Mouse (Mus musculus): ENCODE results near the gene Dctn2. TPM values are rescaled to one million over a fixed set of nuclear protein-coding genes. Genes with fewer than 3 reads are reported as not detected.
"Not testable (repeated sequence)": the region's sequence is repeated elsewhere in the genome, so short reads cannot be mapped to it uniquely, and the experiment has no call there.

Dctn2 gene
- polyA plus RNA-seq, 1 experiment from 2014 or later, result 177 TPM

DNA sequence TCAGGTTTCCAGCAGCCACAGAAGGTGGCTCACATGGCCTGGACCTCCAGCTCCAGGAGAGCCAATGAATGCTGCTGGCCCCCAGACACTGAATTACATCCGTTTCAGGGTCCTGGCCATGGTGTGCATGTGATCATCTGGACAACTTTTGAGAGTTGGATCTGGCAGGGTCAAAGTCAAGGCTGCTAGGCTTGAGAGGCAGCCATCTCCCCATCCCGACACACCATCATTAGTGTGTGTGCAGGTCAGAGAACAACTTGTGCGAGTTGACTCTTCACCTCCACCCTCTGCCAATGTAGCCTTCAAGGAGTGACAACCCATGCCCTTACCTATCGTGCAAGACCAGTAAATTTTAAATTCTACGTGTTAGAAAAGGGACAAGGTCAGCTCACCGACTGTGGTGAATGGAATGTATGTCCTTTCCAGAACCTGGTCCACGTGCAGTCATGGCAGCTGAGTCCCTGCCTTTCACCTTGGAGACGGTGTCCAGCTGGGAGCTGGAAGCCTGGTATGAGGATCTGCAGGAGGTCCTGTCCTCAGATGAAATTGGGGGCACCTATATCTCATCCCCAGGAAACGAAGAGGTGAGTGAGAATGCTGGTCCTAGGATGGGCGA is 28.8 kb downstream of the Dctn2 start:
- Histone ChIP-seq H3K27me3 (ENCODE audit: insufficient read depth, low read length) (no peaks in the 10 kb centered on the region), H3K9ac (ENCODE audit: low read depth, low read length) (no peak overlapping the region), H3K9me3 (replicated peaks; ENCODE audit: low read length) (no peaks in the 10 kb centered on the region), H3K4me1 (replicated peaks; ENCODE audit: insufficient read depth, low read length) (peaks cover 8% of the 10 kb centered on the region), H3K4me3 (replicated peaks; ENCODE audit: low read depth, low read length) (no peak overlapping the region), H3K4me2 (ENCODE audit: low read length) (no peak overlapping the region), H3K27ac (no peak overlapping the region), H3K36me3 (ENCODE audit: insufficient read depth, low read length) (peaks cover 48% of the 10 kb centered on the region)
- ATAC-seq (replicated peaks; ENCODE audit: low FRiP score, low read depth) (no peak), DNase-seq (ENCODE audit: low spot score) (no peak)
- WGBS, result 85% methylated on average over 10 of the region's 10 CpGs
- no peak for TF ChIP-seq CTCF (IDR thresholded peaks at IDR 0.05; ENCODE audit: low read depth)

DNA sequence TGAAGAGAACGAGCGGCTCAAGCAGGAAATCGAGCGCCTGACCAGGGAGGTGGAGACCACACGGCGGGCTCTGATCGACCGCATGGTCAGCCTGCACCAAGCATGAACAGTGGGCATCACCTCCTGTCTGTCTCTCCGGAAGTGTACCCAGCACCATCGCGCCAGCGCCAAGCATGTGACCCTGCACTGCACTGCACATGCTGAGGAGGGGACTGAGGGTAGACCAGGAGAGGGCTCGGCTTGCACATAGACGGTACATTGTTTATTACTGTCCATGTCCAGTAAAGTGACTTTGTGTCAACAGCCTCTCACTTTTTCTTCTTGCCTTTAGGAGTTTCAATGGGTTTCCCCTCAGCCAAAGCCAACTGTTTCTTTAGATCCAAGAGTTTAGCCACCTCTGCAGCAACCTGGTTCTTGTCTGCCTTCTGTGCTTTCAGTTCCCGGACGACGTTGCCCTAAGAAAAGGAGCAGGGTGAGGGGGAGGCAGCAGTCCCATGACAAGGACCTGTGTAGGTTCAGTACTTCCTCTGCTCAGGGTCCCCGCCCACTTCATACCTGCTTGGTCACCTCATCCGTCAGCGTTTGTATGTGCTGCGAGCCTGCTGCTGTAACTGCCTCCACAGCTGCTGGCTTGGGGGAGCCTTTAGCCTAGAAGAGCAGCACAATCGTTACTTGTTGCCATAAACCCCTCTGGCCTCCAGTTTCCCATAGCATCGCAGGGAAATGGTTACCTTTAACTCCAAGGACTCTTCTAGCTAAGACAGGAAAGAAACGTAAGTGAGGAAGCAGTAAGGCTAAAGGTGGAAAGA is 30.0 kb downstream of the Dctn2 start:
- Histone ChIP-seq H3K36me3 (ENCODE audit: insufficient read depth, low read length) (peaks cover 56% of the 10 kb centered on the region), H3K9ac (ENCODE audit: low read depth, low read length) (no peak overlapping the region), H3K4me2 (ENCODE audit: low read length) (no peak overlapping the region), H3K4me3 (replicated peaks; ENCODE audit: low read depth, low read length) (no peak overlapping the region), H3K27me3 (ENCODE audit: insufficient read depth, low read length) (no peaks in the 10 kb centered on the region), H3K4me1 (replicated peaks; ENCODE audit: insufficient read depth, low read length) (peaks cover 8% of the 10 kb centered on the region), H3K9me3 (replicated peaks; ENCODE audit: low read length) (no peaks in the 10 kb centered on the region), H3K27ac (no peak overlapping the region)
- WGBS, result 86% methylated on average over 24 of the region's 24 CpGs
- TF ChIP-seq CTCF (IDR thresholded peaks at IDR 0.05; ENCODE audit: low read depth), result no peak
- no peak for DNase-seq (ENCODE audit: low spot score)
- ATAC-seq (replicated peaks; ENCODE audit: low FRiP score, low read depth), result no peak

DNA sequence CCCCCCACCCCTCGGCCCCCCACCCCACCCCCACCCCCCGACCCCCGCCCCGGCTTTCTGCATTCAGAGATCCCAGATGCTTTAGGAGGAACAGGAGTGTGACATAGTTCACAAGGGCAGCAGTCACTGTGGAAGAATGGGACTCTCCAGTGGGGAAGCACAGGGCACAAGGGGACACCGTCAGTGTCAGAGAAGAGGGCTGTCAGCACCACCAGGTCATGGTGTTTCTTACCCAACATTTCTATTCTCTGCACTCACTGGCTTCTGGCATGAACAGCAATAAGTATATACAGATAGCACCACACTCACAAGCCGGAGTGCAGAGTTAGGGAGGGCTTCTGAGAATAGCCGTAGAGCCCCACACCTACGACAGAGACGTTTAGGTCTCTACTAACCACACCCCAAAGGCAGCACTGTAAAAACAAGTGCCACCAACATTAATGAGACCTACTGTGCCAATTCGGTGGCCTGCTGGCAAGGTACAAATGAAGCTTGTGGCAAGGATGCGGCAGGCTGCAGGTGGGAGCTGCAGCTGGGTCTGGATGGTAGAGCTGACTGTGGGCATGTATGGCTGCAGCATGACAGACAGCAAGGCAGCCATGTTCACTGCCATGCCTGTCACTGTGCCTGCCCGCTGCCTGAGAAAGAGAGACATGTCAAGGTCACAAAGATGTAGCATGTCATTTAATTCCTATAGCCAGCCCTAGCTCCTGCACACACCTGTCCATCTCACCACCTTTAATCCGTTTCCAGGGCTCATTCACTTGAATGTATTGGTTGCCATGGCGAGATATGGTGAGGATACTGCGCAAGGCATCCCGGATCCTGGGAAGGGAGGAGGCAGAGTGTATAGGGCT is 31.1 kb downstream of the Dctn2 start:
- 89% methylated on average over 16 of the region's 16 CpGs for WGBS
- Histone ChIP-seq H3K4me2 (ENCODE audit: low read length) (no peak overlapping the region), H3K9me3 (replicated peaks; ENCODE audit: low read length) (no peaks in the 10 kb centered on the region), H3K27ac (no peak overlapping the region), H3K4me1 (replicated peaks; ENCODE audit: insufficient read depth, low read length) (peaks cover 2% of the 10 kb centered on the region; the same call in 1 of the 2 replicates), H3K36me3 (ENCODE audit: insufficient read depth, low read length) (peaks cover 59% of the 10 kb centered on the region), H3K4me3 (replicated peaks; ENCODE audit: low read depth, low read length) (no peak overlapping the region), H3K9ac (ENCODE audit: low read depth, low read length) (no peak overlapping the region), H3K27me3 (ENCODE audit: insufficient read depth, low read length) (no peaks in the 10 kb centered on the region)
- no peak for TF ChIP-seq CTCF (IDR thresholded peaks at IDR 0.05; ENCODE audit: low read depth)
- no peak for ATAC-seq (replicated peaks; ENCODE audit: low FRiP score, low read depth)
- no peak for DNase-seq (ENCODE audit: low spot score)

DNA sequence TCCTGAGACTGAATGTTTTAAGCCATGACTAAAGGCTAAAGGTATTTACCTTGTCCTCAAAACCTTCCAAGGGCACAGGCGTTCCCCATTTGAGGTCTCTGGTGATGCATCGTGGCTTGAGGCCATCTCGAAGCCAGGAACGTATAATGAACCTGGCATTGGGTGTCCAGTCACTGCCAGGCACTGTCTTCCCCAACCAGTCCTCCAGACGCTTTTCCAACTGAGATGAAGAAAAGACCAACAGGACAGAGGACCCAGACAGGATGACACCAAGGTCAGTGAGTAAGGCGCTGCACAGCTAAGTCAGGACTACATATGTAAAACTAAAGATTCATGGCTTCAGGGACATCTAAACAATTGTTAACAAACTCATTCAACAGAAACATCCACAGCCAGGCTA is 34.2 kb downstream of the Dctn2 start:
- Histone ChIP-seq H3K9me3 (replicated peaks; ENCODE audit: low read length) (no peaks in the 10 kb centered on the region), H3K9ac (ENCODE audit: low read depth, low read length) (no peak overlapping the region), H3K4me3 (replicated peaks; ENCODE audit: low read depth, low read length) (no peak overlapping the region), H3K27me3 (ENCODE audit: insufficient read depth, low read length) (no peaks in the 10 kb centered on the region), H3K27ac (no peak overlapping the region), H3K4me1 (replicated peaks; ENCODE audit: insufficient read depth, low read length) (no peaks in the 10 kb centered on the region), H3K36me3 (ENCODE audit: insufficient read depth, low read length) (peaks cover 69% of the 10 kb centered on the region), H3K4me2 (ENCODE audit: low read length) (no peak overlapping the region)
- ATAC-seq (replicated peaks; ENCODE audit: low FRiP score, low read depth), result no peak
- 94% methylated on average over 6 of the region's 6 CpGs for WGBS
- no peak for TF ChIP-seq CTCF (IDR thresholded peaks at IDR 0.05; ENCODE audit: low read depth)
- DNase-seq (ENCODE audit: low spot score), result no peak

DNA sequence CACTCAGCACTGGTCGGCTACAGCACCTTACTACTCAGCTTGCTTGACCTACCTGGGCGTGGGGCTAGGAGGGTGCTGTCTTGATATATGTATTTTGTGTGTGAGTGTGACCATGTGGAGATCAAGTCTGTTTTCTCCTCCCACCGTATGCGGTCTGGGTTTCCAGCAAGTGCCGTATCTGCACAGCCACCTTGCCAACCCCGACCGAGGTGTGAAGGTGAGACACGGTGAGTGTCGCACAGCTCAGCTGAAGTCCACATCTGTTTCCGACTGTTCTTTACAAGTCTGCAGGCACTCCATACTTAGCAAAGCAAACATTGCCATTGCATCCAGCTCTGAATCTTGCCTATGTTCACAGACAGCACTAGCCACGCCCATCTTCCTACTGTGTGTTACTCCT is 37.0 kb downstream of the Dctn2 start:
- 94% methylated on average over 11 of the region's 11 CpGs for WGBS
- Histone ChIP-seq H3K9me3 (replicated peaks; ENCODE audit: low read length) (no peaks in the 10 kb centered on the region), H3K36me3 (ENCODE audit: insufficient read depth, low read length) (peaks cover 65% of the 10 kb centered on the region), H3K27me3 (ENCODE audit: insufficient read depth, low read length) (no peaks in the 10 kb centered on the region), H3K4me3 (replicated peaks; ENCODE audit: low read depth, low read length) (no peak overlapping the region), H3K27ac (no peak overlapping the region), H3K4me2 (ENCODE audit: low read length) (no peak overlapping the region), H3K4me1 (replicated peaks; ENCODE audit: insufficient read depth, low read length) (no peaks in the 10 kb centered on the region), H3K9ac (ENCODE audit: low read depth, low read length) (no peak overlapping the region)
- TF ChIP-seq CTCF (IDR thresholded peaks at IDR 0.05; ENCODE audit: low read depth), result no peak
- DNase-seq (ENCODE audit: low spot score), result no peak
- ATAC-seq (replicated peaks; ENCODE audit: low FRiP score, low read depth), result no peak

DNA sequence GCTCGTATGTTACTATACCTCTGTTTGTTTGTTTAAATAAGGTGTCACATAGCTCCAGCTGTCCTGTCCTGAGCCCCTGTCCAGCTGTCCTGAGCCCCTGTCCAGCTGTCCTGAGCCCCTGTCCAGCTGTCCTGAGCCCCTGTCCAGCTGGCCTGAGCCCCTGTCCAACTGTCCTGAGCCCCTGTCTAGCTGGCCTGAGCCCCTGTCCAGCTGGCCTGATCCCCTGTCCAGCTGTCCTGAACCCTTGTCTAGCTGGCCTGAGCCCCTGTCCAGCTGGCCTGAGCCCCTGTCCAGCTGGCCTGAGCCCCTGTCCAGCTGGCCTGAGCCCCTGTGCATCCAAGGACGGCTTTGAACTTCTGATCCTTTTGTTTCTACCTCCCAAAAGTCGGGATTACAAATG is 43.0 kb downstream of the Dctn2 start:
- 85% methylated on average over 3 of the region's 3 CpGs for whole genome bisulfite sequencing
- H3K4me1 ChIP-seq (replicated peaks; ENCODE audit: insufficient read depth, low read length); H3K4me3 ChIP-seq (replicated peaks; ENCODE audit: low read depth, low read length); DNase-seq (ENCODE audit: low spot score); H3K4me2 ChIP-seq (ENCODE audit: low read length); H3K27me3 ChIP-seq (ENCODE audit: insufficient read depth, low read length); H3K9ac ChIP-seq (ENCODE audit: low read depth, low read length); ATAC-seq (replicated peaks; ENCODE audit: low FRiP score, low read depth); H3K9me3 ChIP-seq (replicated peaks; ENCODE audit: low read length); H3K27ac ChIP-seq: not testable (repeated sequence)
- peaks cover 33% of the 10 kb centered on the region for H3K36me3 ChIP-seq (ENCODE audit: insufficient read depth, low read length)

Measured in kidney, postnatal 0 days (tissue).